In the genomic region with DNA sequence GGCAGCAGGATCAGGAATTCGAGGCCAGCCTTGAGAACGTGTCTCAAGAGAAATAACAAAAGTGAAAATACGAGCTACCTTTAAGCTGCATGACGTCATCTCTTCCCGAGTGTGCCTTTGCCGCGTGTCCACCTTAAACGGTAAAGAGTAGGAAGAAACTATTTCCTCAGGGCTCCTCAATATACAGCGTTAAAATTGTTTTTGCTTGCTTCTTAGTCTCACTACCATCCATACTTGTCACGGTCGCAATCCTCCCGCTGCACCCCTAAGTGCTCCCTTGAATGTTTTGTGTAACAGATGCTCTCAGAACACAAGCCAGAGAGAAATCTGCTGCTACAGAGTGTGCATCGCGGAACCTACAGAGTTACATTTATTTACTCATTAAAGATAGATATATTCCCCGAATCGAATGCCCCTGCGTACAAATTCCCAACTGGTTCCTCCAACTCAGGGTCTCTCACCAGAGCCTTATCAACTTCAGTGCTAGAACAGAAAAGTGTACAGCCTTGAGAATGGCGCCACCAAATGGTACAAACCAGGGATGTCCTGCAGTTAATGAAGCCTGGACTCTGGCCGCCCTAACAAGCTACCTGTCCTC, we compare ENCODE assay signal across 8 mouse cellular contexts. TPM values are rescaled to one million over a fixed set of nuclear protein-coding genes. Genes with fewer than 3 reads are reported as not detected.
DNase-seq lines count a peak whose midpoint lies in the region; ATAC-seq and TF ChIP-seq lines count a peak whose summit lies in the region.

No protein-coding gene starts in this region.

- H3K36me3 ChIP-seq in heart, embryonic 10.5 days: no peaks in the 10 kb centered on the region
- H3K36me3 ChIP-seq in kidney, embryonic 14.5 days (ENCODE audit: control insufficient read depth, insufficient read depth, low read length): no peaks in the 10 kb centered on the region
- no peaks in the 10 kb centered on the region for H3K36me3 ChIP-seq in limb, embryonic 14.5 days (ENCODE audit: control insufficient read depth, insufficient read depth, low read length)
- no peaks in the 10 kb centered on the region for H3K36me3 ChIP-seq in midbrain, embryonic 16.5 days (ENCODE audit: control insufficient read depth, insufficient read depth, low read length)
- no peaks in the 10 kb centered on the region for H3K36me3 ChIP-seq in spleen, adult 2 months (ENCODE audit: control insufficient read depth, insufficient read depth, low read length)

- H3K4me2 ChIP-seq in kidney, embryonic 14.5 days (replicated peaks; ENCODE audit: low read depth, low read length): peak overlapping the region; percentile 85
- H3K4me2 ChIP-seq in limb, embryonic 14.5 days (replicated peaks; ENCODE audit: low read depth, low read length, severe bottlenecking): peak overlapping the region; percentile 78
- peak overlapping the region; percentile 88 for H3K4me2 ChIP-seq in midbrain, embryonic 16.5 days (ENCODE audit: low read length)

- TF ChIP-seq POLR2A in bone marrow macrophage, adult 2 months (IDR thresholded peaks at IDR 0.05; ENCODE audit: borderline replicate concordance, low read depth, low read length): no peak
- no peak for TF ChIP-seq POLR2A in embryonic fibroblast, embryonic 13.5 days (IDR thresholded peaks at IDR 0.05; ENCODE audit: low read depth, low read length)
- TF ChIP-seq POLR2A in limb, embryonic 14.5 days (IDR thresholded peaks at IDR 0.05; ENCODE audit: borderline replicate concordance, extremely low read depth, insufficient read depth, insufficient read length): no peak
- no peak for TF ChIP-seq POLR2A in spleen, adult 2 months (IDR thresholded peaks at IDR 0.05; ENCODE audit: low read depth, low read length)

- ATAC-seq in kidney, embryonic 14.5 days (ENCODE audit: low FRiP score, low TSS enrichment): peak; percentile 34; the same call in 1 of the 2 replicates
- peak; percentile 30 for ATAC-seq in limb, embryonic 14.5 days (ENCODE audit: low FRiP score, low read depth)
- peak; percentile 52 for ATAC-seq in midbrain, embryonic 16.5 days

- H3K9me3 ChIP-seq in heart, embryonic 10.5 days: no peaks in the 10 kb centered on the region
- H3K9me3 ChIP-seq in kidney, embryonic 14.5 days (ENCODE audit: control insufficient read depth, low read length): no peaks in the 10 kb centered on the region
- no peaks in the 10 kb centered on the region for H3K9me3 ChIP-seq in limb, embryonic 14.5 days (ENCODE audit: control insufficient read depth, low read length)
- H3K9me3 ChIP-seq in midbrain, embryonic 16.5 days (replicated peaks; ENCODE audit: control insufficient read depth, low read length, poor library complexity, severe bottlenecking): no peaks in the 10 kb centered on the region

- WGBS in heart, embryonic 10.5 days: under 1% methylated on average over 19 of the region's 19 CpGs
- 1% methylated on average over 19 of the region's 19 CpGs for WGBS in kidney, embryonic 14.5 days
- under 1% methylated on average over 19 of the region's 19 CpGs for WGBS in limb, embryonic 14.5 days
- under 1% methylated on average over 19 of the region's 19 CpGs for WGBS in midbrain, embryonic 16.5 days
- 1% methylated on average over 19 of the region's 19 CpGs for WGBS in spleen, adult 2 months

- H3K9ac ChIP-seq in kidney, embryonic 14.5 days (ENCODE audit: low read depth, low read length): peak overlapping the region; percentile 60
- H3K9ac ChIP-seq in limb, embryonic 14.5 days (ENCODE audit: low read depth, low read length, severe bottlenecking): peak overlapping the region; percentile 73
- H3K9ac ChIP-seq in midbrain, embryonic 16.5 days (ENCODE audit: low read depth, low read length): peak overlapping the region; percentile 69

- H3K27ac ChIP-seq in bone marrow macrophage, adult 2 months (ENCODE audit: insufficient read depth, low read depth, low read length): peak overlapping the region; percentile 14
- H3K27ac ChIP-seq in embryonic fibroblast, embryonic 13.5 days (ENCODE audit: insufficient read depth, low read length): 0 out of 2 replicates have a peak overlapping the region, but pooled peaks have one; percentile 27
- H3K27ac ChIP-seq in heart, embryonic 10.5 days: peak overlapping the region; percentile 93
- peak overlapping the region; percentile 37; the same call in 1 of the 2 replicates for H3K27ac ChIP-seq in kidney, embryonic 14.5 days (ENCODE audit: low read depth, low read length)
- peak overlapping the region; percentile 65; the same call in 1 of the 2 replicates for H3K27ac ChIP-seq in limb, embryonic 14.5 days (replicated peaks; ENCODE audit: low read depth, low read length)
- H3K27ac ChIP-seq in midbrain, embryonic 16.5 days (ENCODE audit: low read length): peak overlapping the region; percentile 85
- peak overlapping the region; percentile 63 for H3K27ac ChIP-seq in spleen, adult 2 months (ENCODE audit: insufficient read depth, low read length)

- H3K4me1 ChIP-seq in bone marrow macrophage, adult 2 months (ENCODE audit: control insufficient read depth, insufficient read depth, low read length): no peaks in the 10 kb centered on the region
- H3K4me1 ChIP-seq in embryonic fibroblast, embryonic 13.5 days (ENCODE audit: control insufficient read depth, insufficient read depth, low read length): no peaks in the 10 kb centered on the region
- peaks cover 2% of the 10 kb centered on the region; the same call in 1 of the 2 replicates for H3K4me1 ChIP-seq in heart, embryonic 10.5 days
- 0 out of 2 replicates have a peak, but pooled peaks cover 3% of the 10 kb centered on the region for H3K4me1 ChIP-seq in kidney, embryonic 14.5 days (ENCODE audit: control insufficient read depth, insufficient read depth, low read length)
- 0 out of 2 replicates have a peak, but pooled peaks cover 3% of the 10 kb centered on the region for H3K4me1 ChIP-seq in limb, embryonic 14.5 days (ENCODE audit: control insufficient read depth, insufficient read depth, low read length)
- H3K4me1 ChIP-seq in midbrain, embryonic 16.5 days (ENCODE audit: control insufficient read depth, insufficient read depth, low read length): peaks cover 12% of the 10 kb centered on the region
- H3K4me1 ChIP-seq in spleen, adult 2 months (ENCODE audit: control insufficient read depth, insufficient read depth, insufficient read length): no peaks in the 10 kb centered on the region

- TF ChIP-seq CTCF in bone marrow macrophage, adult 2 months (IDR thresholded peaks at IDR 0.05; ENCODE audit: low read depth, low read length): peak; percentile 52
- TF ChIP-seq CTCF in embryonic fibroblast, embryonic 13.5 days (IDR thresholded peaks at IDR 0.05; ENCODE audit: borderline replicate concordance, insufficient read depth, low read length): peak; percentile 30; the same call in 1 of the 2 replicates
- peak; percentile 54; the same call in 1 of the 2 replicates for TF ChIP-seq CTCF in spleen, adult 2 months (IDR thresholded peaks at IDR 0.05; ENCODE audit: extremely low read depth, insufficient read depth, insufficient read length, insufficient replicate concordance)

- H3K4me3 ChIP-seq in bone marrow macrophage, adult 2 months (ENCODE audit: insufficient read depth, low read length): peak overlapping the region; percentile 64
- peak overlapping the region; percentile 68 for H3K4me3 ChIP-seq in embryonic fibroblast, embryonic 13.5 days (ENCODE audit: insufficient read depth, low read length)
- peak overlapping the region; percentile 95 for H3K4me3 ChIP-seq in heart, embryonic 10.5 days
- peak overlapping the region; percentile 87 for H3K4me3 ChIP-seq in kidney, embryonic 14.5 days (ENCODE audit: low read length)
- peak overlapping the region; percentile 82 for H3K4me3 ChIP-seq in limb, embryonic 14.5 days (replicated peaks; ENCODE audit: low read length)
- peak overlapping the region; percentile 74 for H3K4me3 ChIP-seq in midbrain, embryonic 16.5 days (ENCODE audit: low read depth, low read length)
- peak overlapping the region; percentile 91 for H3K4me3 ChIP-seq in spleen, adult 2 months (ENCODE audit: extremely low read depth, insufficient read depth, insufficient read length)

- no peaks in the 10 kb centered on the region for H3K27me3 ChIP-seq in heart, embryonic 10.5 days (ENCODE audit: insufficient read depth, poor library complexity, severe bottlenecking)
- H3K27me3 ChIP-seq in kidney, embryonic 14.5 days (ENCODE audit: control insufficient read depth, insufficient read depth, low read length): no peaks in the 10 kb centered on the region
- H3K27me3 ChIP-seq in limb, embryonic 14.5 days (ENCODE audit: control insufficient read depth, insufficient read depth, low read length): no peaks in the 10 kb centered on the region
- H3K27me3 ChIP-seq in midbrain, embryonic 16.5 days (ENCODE audit: control insufficient read depth, insufficient read depth, low read depth, low read length): no peaks in the 10 kb centered on the region
- H3K27me3 ChIP-seq in spleen, adult 2 months (ENCODE audit: control insufficient read depth, insufficient read depth, low read length): no peaks in the 10 kb centered on the region

- DNase-seq in B cell, adult 2 months: peak; percentile 75 to 79
- peak; percentile 87 for DNase-seq in heart, embryonic 10.5 days (ENCODE audit: low spot score)
- peak; percentile 80 for DNase-seq in limb, embryonic 14.5 days (ENCODE audit: low spot score)
- peak; percentile 59 to 67 for DNase-seq in spleen, adult 2 months (ENCODE audit: low read depth in 1 of 2, low spot score in 2 of 2)

RNA-seq across cellular contexts. Expression of gene Als2, which starts 0.7 kb away (rescaled TPM):
- polyA plus RNA-seq in bone marrow macrophage, adult 2 months (2012; ENCODE audit: insufficient read depth, insufficient read length, missing spikeins): 10.1 TPM in 2 replicates
- polyA plus RNA-seq in embryonic fibroblast, embryonic 13.5 days (2011; ENCODE audit: insufficient read length, low read depth, missing spikeins): 9.3 TPM in 2 replicates
- polyA plus RNA-seq in heart, embryonic 10.5 days (2016; fragmentation: Nextera tagmentation; extraction: Ambion mirVana): 12.2 and 14.0 TPM in 2 replicates
- polyA plus RNA-seq in kidney, embryonic 14.5 days (2014; fragmentation: Nextera tagmentation; extraction: Ambion mirVana): 6.1 and 13.7 TPM in 2 replicates
- 8.1 and 8.2 TPM in 2 replicates for polyA plus RNA-seq in limb, embryonic 14.5 days (2012; rRNA removed)
- polyA plus RNA-seq in limb, embryonic 14.5 days (2014; fragmentation: Nextera tagmentation; extraction: Ambion mirVana): 8.1 and 9.6 TPM in 2 replicates
- 23.5 and 24.0 TPM in 2 replicates for polyA plus RNA-seq in midbrain, embryonic 16.5 days (2015; fragmentation: Nextera tagmentation; extraction: Ambion mirVana)
- polyA plus RNA-seq in spleen, adult 2 months (2012; rRNA removed): 2.8 and 3.0 TPM in 2 replicates

RNA-seq across cellular contexts. Expression of gene Cdk15, which starts 19.0 kb away (rescaled TPM):
- 0.51 TPM in 1 of 2 replicates, not detected in the other for polyA plus RNA-seq in bone marrow macrophage, adult 2 months (2012; ENCODE audit: insufficient read depth, insufficient read length, missing spikeins)
- 0.74 and 0.94 TPM in 2 replicates for polyA plus RNA-seq in embryonic fibroblast, embryonic 13.5 days (2011; ENCODE audit: insufficient read length, low read depth, missing spikeins)
- polyA plus RNA-seq in heart, embryonic 10.5 days (2016; fragmentation: Nextera tagmentation; extraction: Ambion mirVana): 0.20 TPM in 1 of 2 replicates, not detected in the other
- 0.53 and 0.93 TPM in 2 replicates for polyA plus RNA-seq in kidney, embryonic 14.5 days (2014; fragmentation: Nextera tagmentation; extraction: Ambion mirVana)
- 0.29 and 0.48 TPM in 2 replicates for polyA plus RNA-seq in limb, embryonic 14.5 days (2012; rRNA removed)
- 0.34 and 0.54 TPM in 2 replicates for polyA plus RNA-seq in limb, embryonic 14.5 days (2014; fragmentation: Nextera tagmentation; extraction: Ambion mirVana)
- 1.5 and 2.2 TPM in 2 replicates for polyA plus RNA-seq in midbrain, embryonic 16.5 days (2015; fragmentation: Nextera tagmentation; extraction: Ambion mirVana)
- polyA plus RNA-seq in spleen, adult 2 months (2012; rRNA removed): 0.05 TPM in 1 of 2 replicates, not detected in the other

Comparison
In these comparisons a context has a peak if more than half of its experiments do, and no peak if none do; other contexts are left out.
1. Peak in every context shown above with its lines: DNase-seq, ATAC-seq, H3K4me3 ChIP-seq and H3K27ac ChIP-seq.
2. H3K27ac ChIP-seq: peak in every context shown above with its lines; median percentile 93 in heart, embryonic 10.5 days; 85 in midbrain, embryonic 16.5 days; 65 in limb, embryonic 14.5 days; 63 in spleen, adult 2 months; 37 in kidney, embryonic 14.5 days; 27 in embryonic fibroblast, embryonic 13.5 days; 14 in bone marrow macrophage, adult 2 months.